Mouse (Mus musculus): ENCODE results near the gene Csrp3. TPM values are rescaled to one million over a fixed set of nuclear protein-coding genes. Genes with fewer than 3 reads are reported as not detected.

The Csrp3 gene
- polyA plus RNA-seq, 1 experiment from 2014 or later = 905 TPM

- Histone ChIP-seq H3K9me3 (no peaks in the 10 kb centered on the region), H3K36me3 (peaks cover 57% of the 10 kb centered on the region), H3K4me3 (no peak overlapping the region), H3K4me1 (peaks cover 50% of the 10 kb centered on the region), H3K27ac (no peak overlapping the region), H3K27me3 (ENCODE audit: insufficient read depth, poor library complexity, severe bottlenecking) (no peaks in the 10 kb centered on the region)
- no peak for DNase-seq (ENCODE audit: low spot score)
- 57% methylated on average over 2 of the region's 2 CpGs for WGBS
These were observed 9.4 kb downstream of the Csrp3 start for GRCm38 (mm10) chr7:48838434-48838833.

- Histone ChIP-seq H3K4me3 (no peak overlapping the region), H3K4me1 (peaks cover 53% of the 10 kb centered on the region), H3K27me3 (ENCODE audit: insufficient read depth, poor library complexity, severe bottlenecking) (no peaks in the 10 kb centered on the region), H3K27ac (no peak overlapping the region), H3K9me3 (no peaks in the 10 kb centered on the region), H3K36me3 (peaks cover 72% of the 10 kb centered on the region)
- WGBS = 51% methylated on average over 6 of the region's 6 CpGs
- DNase-seq (ENCODE audit: low spot score) = no peak
These were observed 10.9 kb downstream of the Csrp3 start for GRCm38 (mm10) chr7:48836949-48837348.

- Histone ChIP-seq H3K9me3 (no peaks in the 10 kb centered on the region), H3K27me3 (ENCODE audit: insufficient read depth, poor library complexity, severe bottlenecking) (no peaks in the 10 kb centered on the region), H3K36me3 (peaks cover 77% of the 10 kb centered on the region), H3K4me3 (no peak overlapping the region), H3K4me1 (peaks cover 58% of the 10 kb centered on the region), H3K27ac (peak overlapping the region; percentile 32; the same call in 1 of the 2 replicates)
- no peak for DNase-seq (ENCODE audit: low spot score)
- 89% methylated on average over 12 of the region's 12 CpGs for whole genome bisulfite sequencing
These were observed 12.7 kb downstream of the Csrp3 start for GRCm38 (mm10) chr7:48834989-48835626.

DNA sequence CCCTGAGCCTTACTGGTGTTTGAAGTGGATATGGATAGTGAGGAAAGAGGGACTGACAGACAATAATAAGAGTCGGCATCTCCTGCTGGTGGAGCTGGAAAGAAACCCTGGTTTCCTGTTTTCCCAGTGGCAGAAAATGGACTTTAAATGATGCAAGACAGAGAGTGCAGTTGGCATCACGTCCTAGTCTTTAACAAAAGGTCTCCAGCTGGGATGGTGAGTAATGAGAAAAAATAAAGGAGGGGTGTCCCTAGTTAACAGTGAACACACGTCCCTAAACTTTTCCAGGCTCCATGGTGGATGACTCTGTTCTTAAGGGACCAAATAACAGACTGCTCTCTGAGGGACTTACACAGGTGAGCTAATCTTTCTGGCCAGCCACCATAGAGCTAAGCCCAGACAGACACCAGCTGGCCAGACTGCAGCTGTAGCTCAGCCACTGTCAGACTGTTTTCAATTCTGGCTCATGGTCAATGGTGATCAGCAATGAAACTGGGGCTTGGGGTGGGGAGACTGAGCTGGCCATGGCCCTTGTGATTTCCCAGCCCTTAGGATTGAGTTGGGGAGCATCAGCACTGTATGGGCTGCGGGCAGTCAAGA lies 13.4 kb downstream of the Csrp3 start:
- DNase-seq (ENCODE audit: low spot score) = no peak
- Histone ChIP-seq H3K27me3 (ENCODE audit: insufficient read depth, poor library complexity, severe bottlenecking) (no peaks in the 10 kb centered on the region), H3K27ac (peak overlapping the region; percentile 32; the same call in 1 of the 2 replicates), H3K36me3 (peaks cover 71% of the 10 kb centered on the region), H3K4me3 (no peak overlapping the region), H3K9me3 (no peaks in the 10 kb centered on the region), H3K4me1 (peaks cover 57% of the 10 kb centered on the region)
- WGBS = 67% methylated on average over 4 of the region's 4 CpGs

DNA sequence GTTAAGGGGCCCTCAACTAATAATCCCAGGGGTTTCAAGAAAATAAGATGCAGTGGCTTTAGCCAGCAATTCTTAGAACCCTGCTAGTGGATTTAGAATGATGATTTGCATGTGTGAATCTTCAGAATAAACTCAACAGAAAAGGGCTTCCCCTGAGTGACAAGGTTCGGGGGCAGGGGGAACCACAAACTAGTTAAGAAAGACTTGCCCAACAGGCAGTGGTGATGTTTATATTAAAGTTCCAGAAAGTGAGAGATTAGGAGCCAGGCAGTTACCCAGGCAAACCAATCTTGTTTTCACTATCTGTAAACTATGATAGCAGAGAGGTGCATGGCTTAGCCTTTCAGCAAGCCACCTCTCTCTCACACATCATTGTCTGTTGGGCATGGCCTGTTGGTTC lies 15.1 kb downstream of the Csrp3 start:
- H3K4me3 ChIP-seq = no peak overlapping the region
- WGBS = 52% methylated on average over 1 of the region's 1 CpGs
- peaks cover 62% of the 10 kb centered on the region for H3K4me1 ChIP-seq
- H3K36me3 ChIP-seq = peaks cover 62% of the 10 kb centered on the region
- no peaks in the 10 kb centered on the region for H3K27me3 ChIP-seq (ENCODE audit: insufficient read depth, poor library complexity, severe bottlenecking)
- peak overlapping the region; percentile 57; the same call in 1 of the 2 replicates for H3K27ac ChIP-seq
- H3K9me3 ChIP-seq = no peaks in the 10 kb centered on the region
- no peak for DNase-seq (ENCODE audit: low spot score)

DNA sequence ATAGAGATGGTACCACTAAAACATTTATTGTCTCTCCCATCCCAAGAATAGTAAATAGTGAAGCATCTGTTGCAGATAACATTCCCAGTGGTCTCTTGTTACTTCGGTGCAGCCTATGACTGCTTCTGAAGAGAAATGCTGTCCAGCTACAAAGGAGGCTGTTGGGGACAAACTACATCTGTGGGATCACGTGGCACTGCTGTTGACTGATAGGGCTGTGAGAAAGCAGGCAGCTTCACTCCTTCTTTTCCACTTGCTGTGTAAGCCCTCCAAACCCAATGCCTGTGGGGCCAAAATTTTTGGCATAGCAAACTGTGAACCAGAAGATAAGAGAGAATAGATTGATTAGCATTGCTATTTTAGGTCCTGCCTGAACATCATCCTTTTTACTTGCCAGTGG lies 17.4 kb downstream of the Csrp3 start:
- Histone ChIP-seq H3K27me3 (ENCODE audit: insufficient read depth, poor library complexity, severe bottlenecking) (no peaks in the 10 kb centered on the region), H3K4me3 (no peak overlapping the region), H3K9me3 (no peaks in the 10 kb centered on the region), H3K4me1 (peaks cover 68% of the 10 kb centered on the region), H3K27ac (peak overlapping the region; percentile 67), H3K36me3 (peaks cover 67% of the 10 kb centered on the region)
- 11% methylated on average over 2 of the region's 2 CpGs for WGBS
- DNase-seq (ENCODE audit: low spot score) = no peak

GRCm38 (mm10) chr7:48829177-48829910 lies 18.5 kb downstream of the Csrp3 start:
- H3K36me3 ChIP-seq = peaks cover 65% of the 10 kb centered on the region
- H3K27ac ChIP-seq = peak overlapping the region; percentile 49
- no peaks in the 10 kb centered on the region for H3K27me3 ChIP-seq (ENCODE audit: insufficient read depth, poor library complexity, severe bottlenecking)
- H3K4me1 ChIP-seq = peaks cover 70% of the 10 kb centered on the region
- no peak overlapping the region for H3K4me3 ChIP-seq
- DNase-seq (ENCODE audit: low spot score) = no peak
- H3K9me3 ChIP-seq = no peaks in the 10 kb centered on the region
- 58% methylated on average over 5 of the region's 5 CpGs for WGBS

DNA sequence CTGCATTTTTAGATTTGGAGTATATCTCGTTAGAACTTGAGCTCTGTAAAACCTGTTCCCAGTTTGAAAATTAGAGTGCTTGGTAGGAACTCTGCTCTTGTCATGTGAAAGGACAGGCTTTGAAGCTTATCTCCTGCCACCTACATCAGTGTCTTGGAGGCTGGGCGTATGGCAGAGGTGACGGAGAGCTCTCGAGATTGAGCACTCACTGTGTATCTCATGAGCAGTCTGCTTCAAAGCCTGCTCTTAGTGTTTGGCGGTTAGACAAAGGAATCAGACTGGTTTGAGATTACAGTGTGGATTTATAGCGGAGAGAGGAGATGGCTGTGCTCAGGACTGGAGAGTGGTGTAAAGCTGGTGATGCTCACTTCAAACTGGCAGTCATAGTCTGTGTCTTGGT lies 22.7 kb downstream of the Csrp3 start:
- H3K27me3 ChIP-seq (ENCODE audit: insufficient read depth, poor library complexity, severe bottlenecking) = no peaks in the 10 kb centered on the region
- WGBS = 37% methylated on average over 6 of the region's 6 CpGs
- peaks cover 69% of the 10 kb centered on the region for H3K36me3 ChIP-seq
- H3K4me3 ChIP-seq = no peak overlapping the region
- no peaks in the 10 kb centered on the region for H3K9me3 ChIP-seq
- H3K4me1 ChIP-seq = peaks cover 34% of the 10 kb centered on the region
- DNase-seq (ENCODE audit: low spot score) = no peak
- H3K27ac ChIP-seq = peak overlapping the region; percentile 56; the same call in 1 of the 2 replicates

DNA sequence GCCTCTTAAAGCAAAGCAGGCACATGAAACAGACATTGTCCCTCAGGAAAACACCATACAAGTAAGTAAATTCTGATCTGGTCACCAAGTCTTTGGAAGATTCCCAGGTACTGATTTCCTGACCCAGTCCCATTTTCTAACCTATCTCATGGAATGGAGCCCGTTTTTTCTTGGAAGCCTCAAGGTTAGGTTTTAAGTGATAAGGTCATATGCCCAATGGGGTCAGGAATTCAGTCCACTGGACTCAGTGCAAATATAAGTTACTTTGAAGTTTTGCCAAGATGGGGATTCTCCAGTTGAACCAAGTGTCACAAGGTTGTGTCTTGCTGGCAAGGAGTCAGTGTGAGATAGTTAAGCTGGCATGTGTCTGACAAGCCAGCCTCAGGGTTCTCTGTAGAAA lies 23.2 kb downstream of the Csrp3 start:
- no peak overlapping the region for H3K27ac ChIP-seq

GRCm38 (mm10) chr7:48823621-48824020 lies 24.2 kb downstream of the Csrp3 start:
- 92% methylated on average over 3 of the region's 3 CpGs for WGBS
- Histone ChIP-seq H3K36me3 (peaks cover 83% of the 10 kb centered on the region), H3K9me3 (no peaks in the 10 kb centered on the region), H3K27me3 (ENCODE audit: insufficient read depth, poor library complexity, severe bottlenecking) (no peaks in the 10 kb centered on the region), H3K27ac (no peak overlapping the region), H3K4me3 (no peak overlapping the region), H3K4me1 (peaks cover 28% of the 10 kb centered on the region)
- DNase-seq (ENCODE audit: low spot score) = no peak

More for the DNA sequence above, 23.2 kb downstream of the Csrp3 start:
- H3K4me3 ChIP-seq = no peak overlapping the region
- H3K27me3 ChIP-seq (ENCODE audit: insufficient read depth, poor library complexity, severe bottlenecking) = no peaks in the 10 kb centered on the region
- no peak for DNase-seq (ENCODE audit: low spot score)
- peaks cover 35% of the 10 kb centered on the region for H3K4me1 ChIP-seq
- no peaks in the 10 kb centered on the region for H3K9me3 ChIP-seq
- peaks cover 74% of the 10 kb centered on the region for H3K36me3 ChIP-seq
- WGBS = 55% methylated on average over 1 of the region's 1 CpGs

DNA sequence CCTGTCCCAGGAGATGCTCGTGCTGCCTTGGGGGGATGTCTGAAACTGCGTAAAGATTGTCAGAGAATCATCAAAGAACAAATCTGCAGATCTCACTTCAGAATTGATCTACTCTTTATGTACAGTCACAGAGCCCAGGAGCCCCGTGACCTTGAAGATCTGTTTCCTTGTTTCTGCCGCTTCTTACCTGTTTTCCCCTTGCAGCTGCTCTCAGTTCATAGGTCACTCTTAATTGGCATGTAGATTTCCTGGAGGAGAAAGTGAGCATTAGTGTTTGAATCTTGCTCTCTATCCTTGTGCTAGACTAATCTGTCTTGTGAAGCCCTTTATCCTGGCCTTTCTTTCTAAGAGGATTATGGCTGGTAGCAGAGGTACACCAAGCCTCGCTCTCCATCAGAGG lies 26.2 kb downstream of the Csrp3 start:
- no peak overlapping the region for H3K4me3 ChIP-seq
- H3K27ac ChIP-seq = no peak overlapping the region
- H3K27me3 ChIP-seq (ENCODE audit: insufficient read depth, poor library complexity, severe bottlenecking) = no peaks in the 10 kb centered on the region
- WGBS = 93% methylated on average over 5 of the region's 5 CpGs
- peaks cover 85% of the 10 kb centered on the region for H3K36me3 ChIP-seq
- no peaks in the 10 kb centered on the region for H3K9me3 ChIP-seq
- DNase-seq (ENCODE audit: low spot score) = no peak
- H3K4me1 ChIP-seq = peaks cover 21% of the 10 kb centered on the region

DNA sequence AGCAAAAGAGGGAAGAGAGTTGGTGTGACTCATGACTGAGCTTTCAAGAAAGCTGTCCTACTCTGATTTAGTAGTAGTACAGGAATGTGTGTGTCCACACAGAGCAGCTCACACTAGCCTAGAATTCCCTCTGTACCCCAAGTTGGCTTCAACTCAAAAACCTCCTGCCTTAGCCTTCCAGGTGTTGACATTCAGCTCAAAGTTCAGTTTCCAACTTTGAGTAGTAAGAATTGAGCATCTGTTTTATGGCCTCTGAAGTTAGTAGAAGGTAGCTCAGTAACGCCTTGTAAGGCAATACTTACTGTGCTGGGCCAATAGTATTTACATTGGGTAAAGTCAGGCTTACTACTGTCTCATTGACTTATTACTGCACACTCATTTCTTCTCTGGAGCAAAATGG lies 34.2 kb downstream of the Csrp3 start:
- WGBS = 86% methylated on average over 1 of the region's 1 CpGs
- Histone ChIP-seq H3K9me3 (no peaks in the 10 kb centered on the region), H3K4me3 (no peak overlapping the region), H3K36me3 (peaks cover 53% of the 10 kb centered on the region), H3K27ac (no peak overlapping the region), H3K4me1 (no peaks in the 10 kb centered on the region), H3K27me3 (ENCODE audit: insufficient read depth, poor library complexity, severe bottlenecking) (no peaks in the 10 kb centered on the region)
- DNase-seq (ENCODE audit: low spot score) = no peak

- Histone ChIP-seq H3K4me3 (no peak overlapping the region), H3K27ac (no peak overlapping the region), H3K27me3 (ENCODE audit: insufficient read depth, poor library complexity, severe bottlenecking) (no peaks in the 10 kb centered on the region), H3K9me3 (no peaks in the 10 kb centered on the region), H3K4me1 (no peaks in the 10 kb centered on the region), H3K36me3 (peaks cover 56% of the 10 kb centered on the region)
- no peak for DNase-seq (ENCODE audit: low spot score)
These were observed 35.5 kb downstream of the Csrp3 start for GRCm38 (mm10) chr7:48812358-48812757.
